Mouse (Mus musculus) left cerebral cortex, postnatal 25 days (tissue): ENCODE data around the gene Ccser2. TPM values are rescaled to one million over a fixed set of nuclear protein-coding genes. Genes with fewer than 3 reads are reported as not detected.
A peak's percentile ranks its signal among the peaks of the same experiment; 100 is the strongest.

Experiments used
- DNase-seq, 2 experiments: peaks; one replicate each; pipeline ENCODE4 v3.0.0; 2022; ENCODE audit warnings: low spot score in 2 of 2, mixed read lengths in 1 of 2
- intact Hi-C: fragments of 180-260 bp; cut with DNase I; formaldehyde crosslinking; loops from one replicate; pipeline ENCODE4 v1.15.1; 2025
- total RNA-seq, 2 experiments: library from RNA; stranded (reverse); gene quantifications; 2 replicates each; pipeline ENCODE4 v1.2.3; 2021

Ccser2 gene
- total RNA-seq, 2 experiments from 2014 or later: 80.7 to 84.2 TPM

GRCm38 (mm10) chr14:36952687-36953426 lies 15.7 kb downstream of the Ccser2 start:
- intact Hi-C loops: loop anchor here (5.0 kb wide), 2 partner anchors 79 to 86 kb away; no protein-coding TSS in a partner anchor
- no peak for DNase-seq

- DNase-seq: peak in 1 of 2 experiments; percentile 46
These were observed 16.4 kb downstream of the Ccser2 start for GRCm38 (mm10) chr14:36952142-36952541.

GRCm38 (mm10) chr14:36942716-36943115 lies 25.9 kb downstream of the Ccser2 start:
- intact Hi-C loops: no loop called here
- DNase-seq: peak; percentile 42 to 69

More at GRCm38 (mm10) chr14:36952142-36952541, 16.4 kb downstream of the Ccser2 start:
- intact Hi-C loops: loop anchor here (5.0 kb wide), 2 partner anchors 80 to 85 kb away; no protein-coding TSS in a partner anchor

GRCm38 (mm10) chr14:36937941-36938340 lies 30.6 kb downstream of the Ccser2 start:
- intact Hi-C loops: loop anchor here (1.0 kb wide), 1 partner anchor 71 kb away; no protein-coding TSS in a partner anchor
- no peak for DNase-seq

GRCm38 (mm10) chr14:36937080-36937878 lies 31.3 kb downstream of the Ccser2 start:
- intact Hi-C loops: loop anchor here (1.0 kb wide), 1 partner anchor 70 kb away; no protein-coding TSS in a partner anchor
- DNase-seq: peak; percentile 40 to 43

- intact Hi-C loops: no loop called here
- DNase-seq: no peak
These were observed 35.8 kb downstream of the Ccser2 start for GRCm38 (mm10) chr14:36932638-36933382.

GRCm38 (mm10) chr14:36932038-36932437 lies 36.5 kb downstream of the Ccser2 start:
- intact Hi-C loops: no loop called here
- no peak for DNase-seq

- intact Hi-C loops: no loop called here
These were observed 45.2 kb downstream of the Ccser2 start for GRCm38 (mm10) chr14:36923383-36923782.

GRCm38 (mm10) chr14:36921346-36922049 lies 47.1 kb downstream of the Ccser2 start:
- no peak for DNase-seq

More at GRCm38 (mm10) chr14:36923383-36923782, 45.2 kb downstream of the Ccser2 start:
- no peak for DNase-seq

GRCm38 (mm10) chr14:36919886-36920285 lies 48.7 kb downstream of the Ccser2 start:
- no peak for DNase-seq
- intact Hi-C loops: no loop called here

More at GRCm38 (mm10) chr14:36921346-36922049, 47.1 kb downstream of the Ccser2 start:
- intact Hi-C loops: no loop called here

GRCm38 (mm10) chr14:36919146-36919545 lies 49.4 kb downstream of the Ccser2 start:
- intact Hi-C loops: no loop called here

GRCm38 (mm10) chr14:36915203-36915602 lies 53.4 kb downstream of the Ccser2 start:
- DNase-seq: no peak
- intact Hi-C loops: no loop called here

More at GRCm38 (mm10) chr14:36919146-36919545, 49.4 kb downstream of the Ccser2 start:
- peak; percentile 60 to 86 for DNase-seq

- no peak for DNase-seq
These were observed 54.0 kb downstream of the Ccser2 start for GRCm38 (mm10) chr14:36914473-36915005.

GRCm38 (mm10) chr14:36911738-36912137 lies 56.8 kb downstream of the Ccser2 start:
- no peak for DNase-seq

More at GRCm38 (mm10) chr14:36914473-36915005, 54.0 kb downstream of the Ccser2 start:
- intact Hi-C loops: no loop called here

GRCm38 (mm10) chr14:36905809-36906522 lies 62.6 kb downstream of the Ccser2 start:
- peak in 1 of 2 experiments; percentile 36 for DNase-seq
- intact Hi-C loops: no loop called here

More at GRCm38 (mm10) chr14:36911738-36912137, 56.8 kb downstream of the Ccser2 start:
- intact Hi-C loops: no loop called here

GRCm38 (mm10) chr14:36904206-36904605 lies 64.4 kb downstream of the Ccser2 start:
- intact Hi-C loops: no loop called here
- DNase-seq: no peak

- intact Hi-C loops: no loop called here
- no peak for DNase-seq
These were observed 67.7 kb downstream of the Ccser2 start for GRCm38 (mm10) chr14:36900883-36901282.

GRCm38 (mm10) chr14:36894701-36895100 lies 73.9 kb downstream of the Ccser2 start:
- DNase-seq: no peak

More at GRCm38 (mm10) chr14:36894701-36895100, 73.9 kb downstream of the Ccser2 start:
- intact Hi-C loops: no loop called here
